Mouse (Mus musculus): ENCODE measurements at regions not wholly inside any gene's neighbourhood (a gene's known extent, or its start where the extent isn't known, plus 50 kb on each side); places are given as distances from the start of the nearest gene placed in this dataset.

- intact Hi-C loops (cut with DNase I), result loop anchor here (5.0 kb wide), 1 partner anchor 80 kb away; no protein-coding TSS in a partner anchor
- no peak for DNase-seq
Observed at GRCm38 (mm10) chr6:31207231-31207630, 191.3 kb upstream of the Mkln1 start.

DNA sequence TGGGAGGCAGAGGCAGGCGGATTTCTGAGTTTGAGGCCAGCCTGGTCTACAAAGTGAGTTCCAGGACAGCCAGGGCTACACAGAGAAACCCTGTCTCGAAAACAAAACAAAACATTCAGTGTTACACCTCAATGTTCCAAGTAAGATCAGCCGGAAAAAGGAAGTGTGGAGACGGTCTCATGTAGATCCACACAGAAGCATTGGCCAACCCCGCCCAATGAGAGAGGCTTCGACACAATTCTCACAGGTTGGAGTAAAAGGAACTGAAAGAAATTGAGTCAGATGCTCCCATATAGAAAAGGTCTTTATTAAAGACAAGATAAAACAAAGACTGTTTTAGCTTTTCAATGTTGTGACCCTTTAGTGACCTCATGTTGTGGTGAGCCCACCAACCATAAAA is 190.3 kb upstream of the Mkln1 start:
- intact Hi-C loops (cut with DNase I), result loop anchor here (5.0 kb wide), 1 partner anchor 79 kb away; no protein-coding TSS in a partner anchor
- no peak for DNase-seq

- DNase-seq, result no peak
- intact Hi-C loops (cut with DNase I), result loop anchor here (5.0 to 10.0 kb wide), 2 partner anchors 78 to 435 kb away; no protein-coding TSS in a partner anchor
Observed at GRCm38 (mm10) chr6:31209411-31210139, 189.0 kb upstream of the Mkln1 start.

- DNase-seq, result no peak
Observed at GRCm38 (mm10) chr6:31210209-31210714, 188.3 kb upstream of the Mkln1 start.

DNA sequence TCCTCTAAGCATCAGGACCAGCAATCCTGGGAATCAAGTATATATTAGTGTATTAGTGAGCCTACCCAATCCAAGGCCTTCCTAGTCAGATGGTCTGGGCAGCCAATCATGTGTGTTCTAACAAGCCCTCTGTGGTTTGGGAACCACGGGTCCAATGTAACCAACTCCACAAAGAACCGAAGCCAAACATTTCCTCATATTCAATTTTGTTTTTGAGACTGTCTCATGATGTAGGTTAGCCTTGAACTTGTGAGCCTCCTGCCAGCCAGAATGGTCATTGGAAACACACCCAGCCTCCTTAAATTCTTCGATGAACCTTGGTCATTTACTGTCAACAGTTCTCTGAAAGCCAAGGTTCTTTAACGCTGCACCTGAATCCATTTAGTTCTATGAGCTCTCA is 187.4 kb upstream of the Mkln1 start:
- intact Hi-C loops (cut with DNase I), result loop anchor here (10.0 kb wide), 1 partner anchor 434 kb away; no protein-coding TSS in a partner anchor
- DNase-seq, result no peak

More at GRCm38 (mm10) chr6:31210209-31210714, 188.3 kb upstream of the Mkln1 start:
- intact Hi-C loops (cut with DNase I), result loop anchor here (10.0 kb wide), 1 partner anchor 435 kb away; no protein-coding TSS in a partner anchor

- intact Hi-C loops (cut with DNase I), result loop anchor here (10.0 kb wide), 1 partner anchor 433 kb away; no protein-coding TSS in a partner anchor
- DNase-seq, result no peak
Observed at GRCm38 (mm10) chr6:31211616-31212015, 186.9 kb upstream of the Mkln1 start.

GRCm38 (mm10) chr6:31212080-31212479 is 186.5 kb upstream of the Mkln1 start:
- DNase-seq, result no peak
- intact Hi-C loops (cut with DNase I), result loop anchor here (10.0 kb wide), 1 partner anchor 433 kb away; no protein-coding TSS in a partner anchor

GRCm38 (mm10) chr6:31212694-31213093 is 185.8 kb upstream of the Mkln1 start:
- intact Hi-C loops (cut with DNase I), result loop anchor here (10.0 kb wide), 1 partner anchor 432 kb away; no protein-coding TSS in a partner anchor
- no peak for DNase-seq

GRCm38 (mm10) chr6:31213161-31213560 is 185.4 kb upstream of the Mkln1 start:
- DNase-seq, result no peak
- intact Hi-C loops (cut with DNase I), result loop anchor here (10.0 kb wide), 1 partner anchor 432 kb away; no protein-coding TSS in a partner anchor

DNA sequence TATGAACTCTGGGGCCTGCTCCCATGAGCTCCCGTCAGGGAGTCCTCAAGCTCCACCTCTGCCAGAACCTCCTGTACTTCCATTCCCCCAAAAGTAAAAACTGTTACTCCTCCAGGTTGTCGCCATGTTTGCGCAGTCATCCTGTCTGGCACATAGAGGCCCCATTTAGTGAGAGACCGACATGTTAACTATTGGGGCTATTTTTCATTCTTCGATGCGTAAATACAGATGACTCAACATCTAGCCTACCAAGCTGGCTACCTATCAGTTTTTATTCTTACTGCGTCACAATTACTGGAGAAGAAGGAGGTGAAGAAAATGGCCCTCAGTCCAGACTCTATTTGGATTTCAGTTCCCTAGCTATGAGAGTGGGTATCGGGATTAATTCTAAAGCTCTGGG is 182.9 kb upstream of the Mkln1 start:
- intact Hi-C loops (cut with DNase I), result loop anchor here (5.0 to 10.0 kb wide), 2 partner anchors 182 to 429 kb away; partner anchors contain the start of gene Mkln1
- DNase-seq, result no peak

DNA sequence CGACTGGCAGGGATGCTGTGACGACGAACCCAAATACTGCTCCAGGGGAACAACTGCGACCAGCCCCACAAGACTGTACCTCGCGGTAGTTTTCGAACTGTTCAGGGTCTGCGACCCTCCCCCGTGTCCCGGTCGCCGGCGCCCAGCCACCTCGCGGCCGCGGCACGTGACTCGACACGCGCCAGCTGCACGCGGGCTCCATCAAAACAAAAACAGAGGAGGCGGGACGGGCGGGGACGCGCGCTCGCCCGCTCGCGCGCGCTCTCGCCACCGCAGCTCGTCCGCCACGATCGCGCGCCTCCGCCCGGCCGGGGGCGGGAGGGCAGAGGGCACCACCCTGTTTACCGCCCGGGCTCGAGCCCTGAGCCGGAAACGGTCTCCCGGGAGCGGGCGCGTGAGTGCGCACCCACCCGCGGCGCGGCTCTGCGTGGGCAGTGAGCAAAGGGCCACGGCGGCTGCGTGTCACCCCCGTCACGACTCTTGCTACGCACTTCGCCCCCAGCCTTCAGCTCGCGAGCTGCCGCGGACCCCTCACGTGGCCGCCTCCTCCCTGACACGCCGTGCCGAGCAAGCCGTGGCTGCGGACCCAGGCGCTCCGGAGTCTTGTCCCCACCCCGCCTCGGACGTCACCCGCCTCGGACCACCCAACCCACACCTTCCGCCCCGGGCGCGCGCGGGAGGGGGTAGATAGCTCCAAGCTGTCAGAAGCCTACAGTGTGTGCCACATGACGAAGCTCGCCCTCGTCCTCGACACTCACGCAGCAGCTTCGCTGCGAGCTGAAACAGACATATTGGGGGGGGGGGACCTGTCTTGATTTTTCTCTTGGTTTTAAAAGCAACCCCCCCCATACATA is 182.1 kb upstream of the Mkln1 start:
- DNase-seq, result peak; percentile 87 to 91
- intact Hi-C loops (cut with DNase I), result loop anchor here (5.0 to 10.0 kb wide), 2 partner anchors 181 to 428 kb away; partner anchors contain the start of gene Mkln1

DNA sequence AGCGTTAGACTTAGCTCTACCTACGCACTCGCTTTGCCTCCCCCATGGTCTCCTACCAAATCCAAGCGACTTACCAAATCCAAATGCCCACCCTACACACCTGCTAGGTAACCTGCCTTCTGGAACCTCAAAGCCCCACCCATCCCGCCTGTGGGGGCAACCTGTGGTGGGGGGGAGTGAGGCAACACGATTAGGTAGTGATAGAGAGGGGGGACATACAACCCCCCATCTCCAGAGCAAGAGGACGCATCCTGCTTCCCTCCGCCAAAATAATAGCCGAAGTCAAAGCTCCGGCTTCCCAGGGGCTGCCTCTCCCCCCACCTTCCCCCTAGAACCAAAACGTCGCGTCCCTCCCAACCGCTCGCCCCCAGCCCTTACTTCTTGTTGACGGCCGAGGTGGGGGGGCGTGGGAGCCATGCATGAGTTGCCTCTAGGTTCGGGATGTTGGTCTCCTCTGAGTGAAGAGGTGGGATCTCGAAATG is 181.4 kb upstream of the Mkln1 start:
- intact Hi-C loops (cut with DNase I), result loop anchor here (5.0 to 10.0 kb wide), 2 partner anchors 180 to 428 kb away; partner anchors contain the start of gene Mkln1
- peak; percentile 41 to 43 for DNase-seq

GRCm38 (mm10) chr6:31217641-31218138 is 180.8 kb upstream of the Mkln1 start:
- intact Hi-C loops (cut with DNase I), result loop anchor here (2.0 to 10.0 kb wide), 3 partner anchors 101 to 427 kb away; partner anchors contain the start of gene Mkln1

DNA sequence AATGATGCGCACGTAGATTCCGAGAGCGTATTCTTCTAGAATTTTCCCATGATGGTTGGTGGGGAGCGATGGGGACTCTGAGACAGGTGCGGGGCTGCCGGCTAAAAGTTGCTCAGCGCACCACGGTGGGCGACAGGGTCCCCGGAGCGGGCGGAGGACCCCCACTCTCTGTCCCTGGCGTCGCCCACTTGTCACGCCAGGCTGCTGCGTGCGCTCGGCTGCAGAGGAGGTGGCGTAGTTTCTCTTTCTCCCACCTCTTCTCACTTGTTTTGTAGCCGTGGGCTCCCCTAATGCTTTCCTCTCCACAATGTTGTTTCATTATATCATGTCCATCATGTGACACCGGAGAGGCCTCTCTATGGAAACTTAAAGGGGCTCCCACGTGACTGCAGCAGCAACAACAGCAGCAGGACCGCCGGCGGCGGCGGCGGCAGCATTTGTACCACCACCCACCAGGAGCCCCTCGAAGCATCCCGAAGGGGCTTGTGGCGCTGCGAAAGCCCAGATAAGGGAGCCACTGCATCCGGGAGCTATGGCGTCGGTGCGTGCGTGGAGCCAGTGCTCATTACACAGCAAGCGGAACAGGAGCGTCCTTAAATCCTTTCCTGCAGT is 180.3 kb upstream of the Mkln1 start:
- intact Hi-C loops (cut with DNase I), result loop anchor here (2.0 to 10.0 kb wide), 3 partner anchors 101 to 427 kb away; partner anchors contain the start of gene Mkln1

More at GRCm38 (mm10) chr6:31217641-31218138, 180.8 kb upstream of the Mkln1 start:
- peak; percentile 56 to 67 for DNase-seq

GRCm38 (mm10) chr6:31218880-31219279 is 179.7 kb upstream of the Mkln1 start:
- no peak for DNase-seq
- intact Hi-C loops (cut with DNase I), result loop anchor here (2.0 to 10.0 kb wide), 3 partner anchors 100 to 426 kb away; partner anchors contain the start of gene Mkln1

More for the DNA sequence above, 180.3 kb upstream of the Mkln1 start:
- peak; percentile 45 to 53 for DNase-seq

DNA sequence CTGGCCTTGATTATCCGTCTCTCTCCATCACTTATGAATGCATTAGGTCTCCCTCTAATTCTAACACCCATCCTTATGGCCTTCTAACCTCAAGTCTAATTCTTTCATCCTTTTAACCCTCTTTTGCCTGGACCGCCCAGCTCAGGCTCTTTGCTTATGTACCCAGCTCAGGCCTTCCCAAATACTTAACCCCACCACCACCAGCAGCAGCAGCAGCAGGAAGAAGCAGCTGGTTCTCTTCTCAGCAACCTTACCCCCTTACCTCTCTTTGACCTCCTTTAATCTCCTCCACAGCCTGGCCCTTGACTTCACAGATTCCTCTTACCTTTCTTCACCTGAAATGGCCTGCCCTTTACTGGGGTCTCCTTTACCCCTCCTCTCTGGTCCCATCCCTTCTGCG is 178.8 kb upstream of the Mkln1 start:
- DNase-seq, result no peak
- intact Hi-C loops (cut with DNase I), result loop anchor here (2.0 to 10.0 kb wide), 5 partner anchors 63 to 425 kb away; partner anchors contain the start of gene Mkln1

DNA sequence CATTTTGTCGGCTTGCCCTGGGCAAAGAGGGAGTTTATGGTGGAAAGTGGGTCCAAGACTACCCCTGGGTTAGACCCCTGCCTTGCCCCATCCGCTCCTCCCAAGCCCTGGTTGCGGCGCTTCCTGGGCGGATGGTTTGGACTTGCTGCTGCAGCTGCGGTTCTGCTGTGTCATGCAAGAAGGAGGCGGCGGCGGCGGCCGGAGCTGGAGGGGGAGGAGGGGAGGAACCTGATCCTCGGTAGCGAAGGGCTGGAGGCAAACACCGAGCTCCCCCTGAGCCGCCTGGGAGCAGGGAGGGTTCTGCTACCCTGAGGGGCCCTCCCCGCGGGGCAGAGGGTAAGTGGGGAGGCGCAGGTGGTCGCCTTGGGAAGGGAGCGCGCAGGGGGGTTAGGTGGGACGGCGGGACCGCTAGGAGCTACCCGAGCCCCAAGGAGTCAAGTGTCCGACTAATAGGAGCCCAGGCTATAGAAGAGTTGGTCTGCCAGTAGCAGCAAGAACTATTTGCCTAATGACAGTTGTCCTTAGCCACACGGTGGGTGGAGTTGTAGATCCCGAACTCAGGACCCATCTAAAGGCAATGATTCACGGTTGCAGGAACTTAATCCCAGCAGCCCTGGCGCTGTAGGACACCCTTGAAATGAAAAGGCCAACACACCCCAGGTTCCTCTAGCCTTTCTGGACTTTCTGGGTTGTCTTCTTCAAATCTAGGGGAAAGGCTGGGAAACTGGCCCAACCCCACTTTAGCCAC is 178.2 kb upstream of the Mkln1 start:
- intact Hi-C loops (cut with DNase I), result loop anchor here (5.0 kb wide), 2 partner anchors 62 to 237 kb away; no protein-coding TSS in a partner anchor

GRCm38 (mm10) chr6:31221490-31221889 is 177.0 kb upstream of the Mkln1 start:
- DNase-seq, result no peak
- intact Hi-C loops (cut with DNase I), result loop anchor here (5.0 kb wide), 2 partner anchors 61 to 236 kb away; no protein-coding TSS in a partner anchor

More for the DNA sequence above, 178.2 kb upstream of the Mkln1 start:
- DNase-seq, result peak; percentile 74 to 78

Data from heart, postnatal 14 days (tissue).